Mouse (Mus musculus) 416B (cell line): ENCODE data around the gene Tomm34.

Source experiments
- DNase-seq: peaks from one replicate; pipeline ENCODE4 v3.0.0; 2011; ENCODE audit warnings: low read depth

Gene Tomm34

GRCm38 (mm10) chr2:164070765-164071436 is at the start of gene Tomm34:
TSS of gene Tomm34 (minus strand) at chr2:164071169.
- DNase-seq: peak; percentile 98

DNA sequence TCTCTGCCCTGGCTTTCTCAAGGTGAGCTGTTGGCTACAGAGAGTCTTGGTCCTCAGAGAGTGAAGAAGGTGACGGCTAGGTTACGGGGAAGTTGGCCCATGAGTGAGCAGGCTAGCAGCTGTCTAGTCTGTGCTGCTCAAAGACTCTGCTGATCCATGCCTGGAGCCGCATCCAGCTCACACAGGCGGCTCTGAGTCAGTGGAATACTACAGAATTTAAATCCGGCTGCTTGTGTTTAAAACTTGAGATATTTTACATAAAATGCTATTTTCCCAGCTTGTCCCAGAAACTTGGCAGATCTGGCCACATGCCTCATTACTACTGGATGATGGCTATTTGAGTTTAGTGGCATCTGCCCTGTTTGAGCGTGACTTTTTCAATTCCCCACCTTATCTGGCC is 48.5 kb upstream of the Tomm34 start:
- no peak for DNase-seq

GRCm38 (mm10) chr2:164115531-164115930 is 44.6 kb upstream of the Tomm34 start:
- DNase-seq: no peak

DNA sequence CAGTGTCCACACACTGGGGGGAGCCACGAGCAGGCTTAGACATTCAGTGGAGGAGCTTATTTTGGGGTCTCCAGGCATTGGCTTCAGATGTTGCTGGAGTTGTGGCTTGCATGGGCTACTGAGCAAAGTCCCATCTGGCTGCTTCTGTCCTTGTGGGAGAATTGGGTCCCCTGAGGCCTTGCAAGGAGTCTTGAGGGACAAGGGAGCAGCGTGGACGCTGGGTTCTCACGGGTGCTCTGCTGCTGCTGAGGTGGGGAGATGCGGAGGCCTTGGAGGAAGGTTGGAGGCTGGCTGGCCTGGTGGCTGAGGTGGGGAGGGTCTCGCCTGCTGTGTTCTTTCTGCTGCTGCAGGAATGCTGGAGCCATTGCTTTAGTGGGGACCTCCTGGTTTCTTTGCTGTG is 43.1 kb upstream of the Tomm34 start:
- DNase-seq: no peak

GRCm38 (mm10) chr2:164111546-164111945 is 40.6 kb upstream of the Tomm34 start:
- no peak for DNase-seq

DNA sequence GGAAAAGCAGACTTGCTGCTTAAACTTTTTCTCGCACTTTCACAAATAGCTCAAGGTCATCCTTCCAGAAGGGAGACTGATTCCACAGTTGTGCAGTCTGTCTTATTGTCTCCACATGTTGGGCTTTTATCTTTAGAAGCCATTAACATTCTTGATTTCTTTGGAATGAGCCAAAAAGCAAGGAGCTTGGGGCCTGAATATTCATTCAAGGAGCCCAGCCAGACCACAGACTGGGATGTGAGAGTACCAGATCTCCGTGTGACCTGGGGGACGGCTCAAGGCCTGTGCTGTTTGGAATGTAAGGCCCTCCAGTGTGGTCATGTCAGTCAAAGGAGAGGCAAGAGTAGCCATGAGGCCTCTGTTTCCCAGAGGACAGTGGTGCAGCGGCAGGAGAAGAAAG is 37.5 kb upstream of the Tomm34 start:
- DNase-seq: no peak

DNA sequence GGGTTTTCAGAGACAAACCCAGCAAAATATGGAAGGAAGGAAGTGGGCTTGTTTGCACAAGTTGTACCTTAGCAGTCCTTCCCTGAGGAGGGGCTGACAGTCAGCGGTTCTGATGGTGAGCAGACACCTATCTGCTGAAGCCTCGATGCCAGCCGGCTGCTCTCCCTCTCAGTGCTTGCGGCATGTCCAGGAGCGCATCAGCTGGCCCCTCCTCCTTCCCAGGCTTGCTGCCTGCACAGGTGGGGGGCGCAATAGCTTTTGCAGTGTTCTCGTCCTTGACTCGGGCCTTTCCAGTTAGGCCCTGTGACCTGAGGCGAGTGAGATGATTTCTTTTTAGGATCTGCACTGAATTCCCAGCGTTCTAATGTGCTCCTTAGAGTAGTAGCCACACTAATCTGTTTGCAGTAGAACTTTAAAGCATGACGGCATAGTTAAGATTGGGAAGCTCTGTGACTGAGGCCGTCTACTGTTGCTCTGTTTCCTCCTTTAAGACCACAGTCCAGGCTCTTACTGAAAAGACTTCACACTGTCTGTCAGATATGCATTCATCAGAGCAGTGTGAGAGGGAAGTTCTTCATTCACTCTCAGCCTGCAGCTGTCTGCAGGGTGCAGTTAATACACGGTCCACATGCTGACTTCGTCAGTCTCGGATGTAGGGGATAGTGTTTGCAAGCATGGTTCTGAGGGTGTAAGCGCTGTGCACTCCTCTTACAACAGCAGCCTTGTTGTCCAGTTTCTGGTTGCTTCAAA is 36.3 kb upstream of the Tomm34 start:
- no peak for DNase-seq

DNA sequence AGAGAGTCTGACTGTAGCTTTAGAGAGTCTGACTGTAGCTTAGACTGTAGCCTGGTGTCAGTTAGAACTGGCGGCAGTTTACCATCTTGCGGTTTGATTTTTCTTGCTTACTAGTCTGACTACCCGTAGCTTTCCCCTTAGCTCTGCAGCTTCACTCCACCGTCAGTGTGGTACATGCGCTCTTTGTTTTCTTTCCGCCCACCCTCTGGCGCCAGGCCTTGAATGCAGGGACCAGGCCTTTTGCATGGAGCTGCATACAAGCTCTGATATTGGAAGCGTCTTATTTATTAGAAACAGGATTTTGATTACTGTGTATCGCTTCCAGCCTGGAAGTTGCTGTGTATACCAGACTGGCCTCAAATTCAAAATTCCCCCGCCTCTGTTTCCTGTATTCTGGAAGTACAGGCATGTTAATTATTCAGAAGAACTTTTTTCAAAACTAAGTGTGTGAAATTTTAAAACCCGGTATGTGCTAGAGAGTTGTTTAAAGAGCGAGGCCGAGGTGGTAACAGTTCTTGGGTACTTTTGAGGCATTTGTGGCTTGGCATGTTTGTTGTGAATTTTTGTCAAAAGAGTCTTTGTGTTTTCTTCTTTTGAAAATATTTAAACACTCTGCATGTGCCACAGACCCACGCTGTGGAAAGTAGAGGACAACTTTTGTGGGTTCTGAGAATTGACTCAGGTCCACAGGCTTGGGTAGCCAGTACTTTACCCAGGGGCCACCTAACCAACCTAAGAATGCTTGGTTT is 35.5 kb upstream of the Tomm34 start:
- no peak for DNase-seq

- peak; percentile 63 for DNase-seq
Measured at GRCm38 (mm10) chr2:164103501-164103900, 32.5 kb upstream of the Tomm34 start.

DNA sequence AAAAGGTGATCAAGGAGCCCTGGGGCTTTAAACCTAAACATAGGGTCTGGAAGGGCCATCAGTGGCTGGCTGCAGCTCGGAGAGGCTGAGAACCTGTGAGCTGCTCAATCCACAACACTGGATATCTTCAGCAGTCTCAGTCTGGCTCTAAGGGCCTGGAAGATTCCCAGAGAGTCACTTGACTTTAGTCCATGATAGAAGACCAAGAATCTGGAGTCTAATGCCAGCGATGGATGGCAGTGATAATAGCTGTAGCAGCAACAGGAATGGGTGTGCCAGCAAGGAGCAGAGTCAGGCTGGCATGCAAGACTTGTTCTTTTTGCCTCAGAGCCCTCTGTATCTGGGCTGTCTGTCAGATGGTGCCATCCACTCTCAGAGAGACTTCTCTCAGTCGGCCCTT is 31.4 kb upstream of the Tomm34 start:
- DNase-seq: no peak

GRCm38 (mm10) chr2:164101936-164102335 is 31.0 kb upstream of the Tomm34 start:
- no peak for DNase-seq

GRCm38 (mm10) chr2:164098603-164099250 is 27.8 kb upstream of the Tomm34 start:
- no peak for DNase-seq

- DNase-seq: no peak
Measured at GRCm38 (mm10) chr2:164094152-164094551, 23.2 kb upstream of the Tomm34 start.

GRCm38 (mm10) chr2:164089508-164089907 is 18.5 kb upstream of the Tomm34 start:
- no peak for DNase-seq

DNA sequence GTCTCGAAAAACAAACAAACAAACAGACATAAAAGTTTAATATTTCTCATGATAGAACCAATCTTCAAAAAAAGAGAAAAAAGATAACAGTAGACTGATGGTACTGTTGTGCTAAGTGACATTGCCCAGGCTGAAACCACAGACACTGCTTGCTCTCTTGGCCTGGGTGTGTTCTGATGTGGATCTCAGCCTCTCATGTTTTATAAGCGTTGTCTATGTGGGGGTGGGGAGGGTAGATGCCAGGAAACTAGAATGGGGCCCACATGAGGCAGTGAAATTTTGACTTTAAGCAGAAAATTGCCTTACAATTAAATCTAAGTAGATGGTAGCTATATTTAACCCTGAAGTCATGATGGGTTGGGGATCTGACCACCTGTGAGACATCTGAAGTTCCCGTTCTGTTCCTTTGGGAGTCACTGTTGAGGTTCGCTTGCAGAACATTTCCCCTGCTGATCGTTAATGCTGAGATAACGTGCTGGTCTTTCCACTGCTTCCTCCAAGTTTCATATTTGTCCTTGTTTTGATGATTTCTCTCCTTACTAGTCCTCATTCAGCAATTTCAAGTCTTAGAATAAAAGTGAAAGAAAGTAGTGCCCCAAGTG is 16.5 kb upstream of the Tomm34 start:
- no peak for DNase-seq

- no peak for DNase-seq
Measured at GRCm38 (mm10) chr2:164084342-164084700, 13.4 kb upstream of the Tomm34 start.

- peak; percentile 95 for DNase-seq
Measured at GRCm38 (mm10) chr2:164083609-164084341, 12.8 kb upstream of the Tomm34 start.

- DNase-seq: no peak
Measured at GRCm38 (mm10) chr2:164082175-164082574, 11.2 kb upstream of the Tomm34 start.

DNA sequence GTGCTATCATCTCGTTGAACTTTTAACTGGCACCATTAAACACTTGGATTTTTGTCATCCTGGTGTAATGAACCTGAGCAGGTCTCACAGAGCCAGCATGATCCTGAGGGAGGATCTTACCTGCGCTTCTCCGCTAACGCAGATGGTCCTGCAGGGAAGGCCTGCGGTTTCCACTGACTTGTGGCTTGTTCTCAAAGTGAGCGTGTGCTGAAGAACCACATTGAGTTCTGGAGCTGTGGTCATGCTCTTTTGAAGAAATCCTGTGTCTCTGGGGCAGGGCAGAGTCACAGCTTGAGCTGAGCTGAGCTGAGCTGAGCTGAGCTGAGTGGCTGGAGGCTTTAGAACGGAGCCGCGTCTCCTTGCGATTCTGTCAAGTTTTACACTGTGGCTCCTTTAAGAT is 10.6 kb upstream of the Tomm34 start:
- no peak for DNase-seq

- no peak for DNase-seq
Measured at GRCm38 (mm10) chr2:164079488-164079887, 8.5 kb upstream of the Tomm34 start.

DNA sequence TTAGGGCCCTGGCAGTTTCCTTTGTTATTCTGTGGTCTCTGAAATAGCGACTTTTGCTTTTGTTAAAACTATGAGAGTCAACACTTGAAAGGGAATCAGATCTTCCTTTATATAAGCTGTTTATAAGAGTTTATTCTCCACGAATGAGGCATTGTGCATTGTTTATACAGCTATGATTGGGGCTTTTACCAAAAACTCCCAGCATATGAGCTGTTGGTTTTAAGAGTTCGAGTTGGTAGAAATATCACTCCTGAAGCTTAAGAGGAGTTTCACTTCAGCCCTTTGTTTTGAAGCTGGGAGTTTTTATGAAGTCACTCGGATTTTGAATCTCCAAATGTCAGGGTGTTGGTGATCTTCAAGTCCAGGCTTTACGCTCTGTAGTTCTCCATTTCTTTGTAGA is 6.9 kb upstream of the Tomm34 start:
- DNase-seq: no peak
